Mouse (Mus musculus): ENCODE results near the gene L3hypdh.

The L3hypdh gene

DNA sequence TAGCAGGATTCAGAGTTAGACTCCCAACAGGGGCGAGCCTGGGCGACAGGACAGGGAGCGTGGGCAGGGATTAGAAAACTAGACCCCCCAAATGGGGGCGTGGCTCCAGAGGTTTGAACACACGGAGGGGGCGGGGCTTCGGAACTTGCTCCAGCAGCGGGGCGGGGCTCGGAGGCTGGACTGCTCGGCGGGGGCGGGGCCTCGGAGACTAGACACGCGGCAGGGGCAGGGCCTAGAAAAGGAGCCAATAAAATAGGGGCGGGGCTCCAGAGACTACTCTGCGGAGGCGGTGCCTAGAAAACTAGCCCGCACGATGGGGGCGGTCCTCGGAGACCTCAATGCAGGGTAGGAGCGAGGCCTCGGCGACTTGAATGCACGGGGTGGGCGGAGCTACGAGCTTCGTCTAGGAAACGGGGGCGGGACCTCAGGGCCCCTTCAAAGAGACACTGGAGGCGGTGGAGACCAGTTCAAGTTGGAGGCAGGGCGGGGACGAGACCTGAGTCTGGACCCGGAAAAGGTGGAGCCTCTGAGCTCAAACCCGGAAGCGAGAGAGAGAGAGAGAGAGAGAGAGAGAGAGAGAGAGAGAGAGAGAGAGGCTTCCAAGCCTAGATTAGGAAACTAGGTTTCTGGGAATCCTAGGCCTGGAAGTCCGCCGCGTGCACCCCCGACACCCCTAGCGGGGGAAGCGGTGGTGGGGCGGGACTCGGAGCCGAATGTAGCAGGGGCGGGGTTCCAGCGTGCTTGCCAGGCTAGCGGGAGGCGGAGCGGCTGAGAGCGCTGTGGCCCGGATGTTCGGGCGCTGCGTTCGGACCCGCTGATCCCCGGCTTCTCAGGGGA is at the start of gene L3hypdh, which contains the start of gene Jkamp:
TSS of gene L3hypdh (minus strand) at position 111 of the 837 bp plus-strand sequence.
TSS of gene Jkamp (plus strand) at position 261 of the 837 bp plus-strand sequence.
- DNase-seq (ENCODE audit: low spot score), result peak; percentile 99

GRCm38 (mm10) chr12:72129203-72129602 is 44.0 kb upstream of the L3hypdh start:
- DNase-seq (ENCODE audit: low spot score), result no peak

DNA sequence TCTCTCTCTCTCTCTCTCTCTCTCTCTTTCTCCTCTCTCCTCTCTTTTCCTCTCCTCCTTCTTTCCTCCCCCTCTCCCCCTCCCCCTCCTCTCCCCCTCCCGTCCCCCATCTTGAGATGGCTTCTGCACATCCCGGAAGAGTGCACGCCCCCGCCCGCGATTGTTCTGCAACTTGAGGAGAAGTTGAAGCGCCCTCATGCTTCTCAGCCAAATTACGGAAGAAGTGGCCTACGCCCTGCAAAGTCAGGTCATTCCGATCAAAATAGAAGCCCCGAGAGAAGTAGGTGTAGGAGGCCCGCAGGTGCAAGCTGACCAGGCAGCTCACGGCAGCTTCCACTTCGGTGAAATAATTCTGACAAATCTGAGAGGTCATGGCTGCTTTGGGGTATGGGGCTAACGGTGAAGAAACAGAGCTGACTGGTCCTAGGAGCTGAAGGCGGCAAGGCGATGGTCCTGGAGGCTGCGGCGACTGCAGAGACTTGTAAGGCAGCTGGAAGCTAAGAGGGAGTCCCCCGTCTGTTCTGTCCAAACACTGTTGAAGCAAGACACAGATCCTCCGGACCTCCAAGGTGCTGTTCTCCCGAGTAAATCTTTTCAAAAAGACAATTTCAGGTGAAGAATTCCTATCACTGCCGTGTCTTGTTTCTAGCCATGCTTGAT is 30.6 kb upstream of the L3hypdh start:
- no peak for DNase-seq (ENCODE audit: low spot score)

DNA sequence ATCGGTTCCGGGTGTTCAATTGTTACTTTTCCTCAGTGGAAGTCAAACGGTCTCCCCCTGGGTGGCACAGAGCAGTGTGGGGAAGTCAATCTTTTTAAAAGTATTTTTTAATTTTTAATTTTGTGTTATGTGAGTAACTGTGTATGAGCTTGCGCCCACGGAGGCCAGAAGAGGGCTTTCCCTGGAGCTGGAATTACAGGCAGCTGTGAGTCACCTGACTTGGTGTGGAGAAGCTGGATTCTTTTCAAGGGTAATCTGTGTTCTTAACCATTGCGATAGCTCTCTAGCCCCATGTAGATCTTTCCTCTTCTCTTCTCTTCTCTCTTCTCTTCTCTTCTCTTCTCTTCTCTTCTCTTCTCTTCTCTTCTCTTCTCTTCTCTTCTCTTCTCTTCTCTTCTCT is 29.9 kb upstream of the L3hypdh start:
- no peak for DNase-seq (ENCODE audit: low spot score)

DNA sequence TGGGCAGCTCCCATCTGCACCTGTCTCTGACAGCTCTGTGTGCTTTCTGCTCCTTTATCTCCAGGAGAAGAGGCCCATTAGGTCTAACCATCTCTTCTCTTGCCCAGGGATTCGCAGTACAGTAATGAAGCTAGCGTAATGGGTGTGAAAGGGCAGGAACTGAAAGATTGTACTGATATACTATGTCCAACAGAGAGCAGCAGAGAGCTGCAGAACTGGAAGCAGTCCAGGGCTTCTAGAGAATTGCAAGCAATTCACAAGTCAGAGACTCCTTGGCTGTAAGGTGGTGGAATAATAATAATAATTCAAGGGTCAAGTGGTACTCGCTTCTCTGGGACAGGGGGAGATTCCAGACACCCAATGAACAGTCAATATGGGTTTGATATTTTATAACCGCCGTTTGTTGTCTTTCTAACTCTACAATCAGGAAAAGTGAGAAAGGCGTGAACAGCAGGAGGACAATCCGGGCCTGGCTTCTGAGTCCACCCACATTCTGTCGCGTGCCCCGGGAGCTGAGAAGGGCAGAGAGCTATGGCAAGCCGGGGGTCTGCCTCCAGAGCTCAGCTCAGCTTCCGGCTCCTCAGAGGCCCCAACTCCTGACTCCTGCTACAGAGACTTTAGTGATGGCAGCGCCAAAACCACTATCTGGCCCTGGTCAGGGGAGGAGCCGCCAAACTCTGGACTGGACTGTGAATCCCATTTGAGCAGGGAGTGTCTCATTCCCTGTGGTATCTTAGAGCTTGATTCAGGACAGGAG is 19.5 kb upstream of the L3hypdh start:
- no peak for DNase-seq (ENCODE audit: low spot score)

- no peak for DNase-seq (ENCODE audit: low spot score)
Measured at GRCm38 (mm10) chr12:72104027-72104426, 18.8 kb upstream of the L3hypdh start.

DNA sequence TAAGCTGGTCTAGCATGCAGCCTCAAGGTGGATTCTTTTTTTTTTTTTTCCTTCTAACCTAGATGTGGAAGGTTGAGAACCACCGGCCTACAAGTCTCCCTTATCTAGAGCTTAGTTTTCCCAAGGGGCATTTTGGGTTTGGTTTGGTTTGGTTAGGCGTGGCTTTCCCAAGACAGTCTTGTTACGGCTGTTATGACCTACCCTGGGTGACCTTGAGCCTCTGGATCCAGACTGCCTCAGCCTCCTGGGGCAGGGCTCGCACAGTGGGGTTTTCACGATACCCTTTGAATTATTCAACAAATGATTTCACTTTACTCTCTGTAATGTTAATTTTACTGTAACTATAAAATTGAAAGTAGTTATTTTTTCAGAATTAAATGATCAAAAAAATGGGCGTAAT is 17.5 kb upstream of the L3hypdh start:
- DNase-seq (ENCODE audit: low spot score), result no peak

DNA sequence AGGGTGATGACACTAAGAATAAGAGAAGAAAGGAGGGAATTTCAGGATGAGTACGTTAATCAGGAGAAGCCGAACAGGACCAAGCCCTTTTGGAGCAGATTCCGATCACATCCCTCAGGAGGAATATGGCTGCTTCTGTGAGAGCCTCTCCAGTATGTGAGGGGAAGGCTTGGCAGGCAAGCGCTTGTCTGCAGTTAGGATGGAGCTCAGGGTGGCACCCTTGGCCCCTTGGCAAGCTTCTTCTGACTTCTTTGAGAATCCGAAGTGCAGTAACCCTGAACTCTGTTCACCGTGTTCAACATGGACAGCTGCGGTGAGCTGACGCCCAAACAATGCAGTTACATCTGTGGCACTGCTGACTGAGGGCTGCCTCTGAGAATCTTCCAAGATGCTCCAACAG is 11.7 kb upstream of the L3hypdh start:
- DNase-seq (ENCODE audit: low spot score), result no peak

GRCm38 (mm10) chr12:72089802-72090201 is 4.6 kb upstream of the L3hypdh start:
- DNase-seq (ENCODE audit: low spot score), result no peak

DNA sequence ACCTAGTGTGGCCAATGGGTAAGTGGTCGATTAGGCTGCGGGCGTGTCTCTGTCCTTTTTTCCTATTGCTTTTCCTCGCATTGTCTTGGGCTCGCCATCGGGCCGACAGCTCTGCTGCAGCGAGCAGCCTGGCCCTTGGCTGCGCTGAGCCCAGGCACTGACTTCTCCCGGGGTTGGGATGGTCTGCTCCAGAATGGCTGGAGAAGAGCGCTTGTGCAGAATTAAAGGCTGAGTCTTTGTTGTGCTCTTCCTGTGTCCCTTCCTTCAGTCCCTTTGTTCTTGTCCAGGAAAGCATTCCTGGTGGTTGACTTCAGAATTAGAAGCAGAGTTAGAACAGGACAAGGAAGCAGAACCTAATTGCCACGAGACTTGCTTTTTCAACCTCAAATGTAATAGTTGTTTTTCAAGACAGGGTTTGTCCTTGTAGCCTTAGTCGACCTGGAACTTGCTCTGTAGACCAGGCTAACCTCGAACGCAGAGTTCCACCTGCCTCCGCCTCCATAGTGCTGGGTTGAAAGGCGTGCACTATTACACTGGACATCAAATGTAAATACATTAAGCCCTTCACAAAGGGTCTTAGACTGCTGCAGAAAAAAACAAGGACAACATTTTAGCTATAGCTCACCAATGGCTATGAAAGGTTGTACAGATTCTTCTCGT is 1.1 kb upstream of the L3hypdh start:
- no peak for DNase-seq (ENCODE audit: low spot score)

DNA sequence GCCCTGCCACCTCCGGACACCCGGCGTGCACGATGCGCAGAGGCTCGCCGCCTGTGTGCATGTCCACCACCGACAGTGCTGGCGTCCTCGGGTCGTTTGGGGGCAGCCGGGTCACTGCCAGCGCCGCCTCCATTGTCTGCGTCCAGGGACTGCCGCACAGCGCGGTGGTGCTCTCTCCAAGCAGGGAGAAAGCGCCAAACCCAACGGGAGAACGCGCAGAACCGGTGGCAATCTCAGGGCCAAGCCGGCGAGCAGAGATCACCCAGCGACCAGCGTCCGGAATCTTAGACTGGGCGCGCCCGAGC is 263 bp downstream of the L3hypdh start:
- no peak for DNase-seq (ENCODE audit: low spot score)

DNA sequence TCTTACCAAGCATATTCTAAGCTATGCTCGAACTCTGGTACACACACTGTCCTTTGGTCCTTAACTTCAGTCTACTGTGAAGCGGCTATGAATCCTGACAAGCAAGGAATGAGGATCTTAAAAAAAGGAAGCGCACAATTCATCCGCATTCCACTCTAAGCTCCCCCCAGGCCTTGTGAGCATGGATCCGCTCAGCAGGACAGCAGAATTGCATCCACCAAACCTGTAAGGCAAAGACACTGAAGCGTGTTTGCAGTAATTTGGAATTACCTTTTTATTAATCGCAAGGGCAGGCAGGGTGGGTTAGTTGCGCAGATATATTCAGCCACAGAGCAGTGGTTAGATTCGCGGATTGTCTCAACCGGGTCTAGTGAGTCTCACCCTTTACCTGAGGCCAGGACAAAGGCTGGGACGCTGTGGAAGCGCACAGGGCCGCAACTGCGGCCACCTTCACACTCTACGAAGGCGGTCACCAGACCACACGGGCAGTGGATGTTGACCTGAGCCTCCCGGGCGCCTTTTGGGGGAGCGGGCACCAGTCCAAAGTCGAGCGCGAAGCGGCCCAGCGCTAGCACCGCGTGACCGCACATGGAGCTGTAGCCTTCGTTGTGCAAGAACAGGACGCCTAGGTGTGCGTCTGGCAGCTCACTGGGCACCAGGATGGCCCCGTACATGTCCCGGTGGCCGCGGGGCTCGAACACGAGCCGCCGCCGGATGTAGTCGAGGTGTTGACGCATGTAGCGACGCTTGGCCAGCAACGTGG is 797 bp downstream of the L3hypdh start:
- DNase-seq (ENCODE audit: low spot score), result no peak

GRCm38 (mm10) chr12:72083265-72083664 is 2.0 kb downstream of the L3hypdh start:
- no peak for DNase-seq (ENCODE audit: low spot score)

DNA sequence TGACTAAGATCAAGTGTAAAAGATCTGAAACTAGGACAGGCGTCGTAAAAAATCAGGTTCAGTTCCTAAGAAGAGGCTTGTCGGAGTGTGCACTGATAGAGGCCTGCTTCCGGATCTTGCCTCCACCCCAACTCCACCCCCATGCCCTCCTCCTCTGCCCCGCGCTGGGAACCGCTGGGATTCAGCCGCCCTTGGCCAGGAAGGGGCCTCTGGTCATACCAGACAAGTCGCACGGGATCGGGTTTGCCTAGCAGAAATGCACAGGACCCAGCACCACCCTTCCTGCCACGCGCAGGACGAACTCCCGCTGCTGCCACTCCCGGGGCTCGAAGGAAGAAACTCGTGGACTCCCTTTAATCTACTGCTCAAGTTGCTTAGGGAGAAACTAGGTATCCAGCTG is 2.9 kb downstream of the L3hypdh start:
- no peak for DNase-seq (ENCODE audit: low spot score)

GRCm38 (mm10) chr12:72081961-72082360 is 3.3 kb downstream of the L3hypdh start:
- DNase-seq (ENCODE audit: low spot score), result no peak

DNA sequence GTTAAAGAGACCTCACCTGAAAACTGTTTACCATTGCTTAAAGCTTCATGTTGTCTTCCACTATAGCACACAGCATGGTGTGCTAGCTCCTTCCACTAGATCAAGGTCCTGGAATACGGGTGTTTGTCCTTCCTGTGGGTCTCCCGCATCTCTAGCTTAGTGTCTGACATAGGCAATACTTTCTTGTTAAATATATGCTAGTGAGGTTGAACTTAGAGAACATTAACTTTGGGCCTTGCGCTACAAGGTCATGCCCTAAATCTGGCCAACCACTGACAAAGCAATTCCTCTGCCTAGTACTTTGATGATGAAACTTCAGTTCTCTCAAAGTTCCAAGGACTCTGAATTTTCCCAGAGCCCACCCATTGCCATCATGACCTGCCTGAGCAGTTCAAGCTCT is 7.0 kb downstream of the L3hypdh start:
- no peak for DNase-seq (ENCODE audit: low spot score)

DNA sequence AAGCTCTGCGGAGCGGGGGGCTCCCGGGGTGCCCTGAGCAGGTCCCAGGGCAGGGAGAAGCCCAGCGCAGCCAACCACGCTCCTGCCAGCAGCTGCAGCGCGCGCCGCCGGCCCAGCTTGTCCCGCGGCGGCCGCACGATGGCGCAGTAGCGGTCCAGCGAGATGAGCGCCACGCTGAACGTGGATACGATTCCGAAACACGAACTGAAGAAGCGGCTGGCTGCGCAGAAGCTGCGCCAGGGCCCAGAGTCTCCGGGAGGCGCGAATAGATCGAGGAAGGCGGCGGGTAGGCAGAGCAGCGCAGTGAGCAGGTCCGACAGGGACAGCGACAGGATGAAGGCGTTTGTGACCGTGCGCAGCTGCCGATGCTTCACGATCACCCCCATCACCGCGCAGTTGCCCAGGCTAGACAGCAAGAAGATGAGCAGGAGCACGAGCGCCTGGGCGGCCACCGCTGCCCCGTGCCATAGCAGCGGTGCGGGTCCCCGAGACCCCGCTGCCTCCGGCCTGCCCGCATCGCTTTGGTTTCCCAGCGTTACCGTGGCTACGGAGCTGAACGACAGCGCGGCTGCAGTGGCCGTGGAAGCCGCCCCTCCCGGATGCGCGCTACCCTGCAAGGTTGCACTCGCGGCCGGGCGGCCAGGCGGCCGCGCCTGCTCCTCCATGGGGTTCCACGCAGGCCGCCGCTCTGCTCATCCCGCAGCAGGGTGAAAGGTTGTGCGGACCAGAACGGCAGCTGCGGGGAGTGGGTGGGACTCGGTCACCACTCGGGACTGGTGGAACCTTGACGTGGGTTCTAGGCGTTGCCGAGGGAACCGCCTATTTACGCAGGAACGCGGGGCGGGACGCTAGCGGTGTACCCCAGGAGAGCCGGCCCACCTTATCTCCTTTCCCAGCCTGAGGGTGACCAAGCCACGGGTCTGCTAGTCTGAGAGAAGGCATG is 14.6 kb downstream of the L3hypdh start, which contains the start of gene Gpr135:
TSS of gene Gpr135 (minus strand) at position 799 of the 943 bp plus-strand sequence.
- peak; percentile 58 for DNase-seq (ENCODE audit: low spot score)

DNA sequence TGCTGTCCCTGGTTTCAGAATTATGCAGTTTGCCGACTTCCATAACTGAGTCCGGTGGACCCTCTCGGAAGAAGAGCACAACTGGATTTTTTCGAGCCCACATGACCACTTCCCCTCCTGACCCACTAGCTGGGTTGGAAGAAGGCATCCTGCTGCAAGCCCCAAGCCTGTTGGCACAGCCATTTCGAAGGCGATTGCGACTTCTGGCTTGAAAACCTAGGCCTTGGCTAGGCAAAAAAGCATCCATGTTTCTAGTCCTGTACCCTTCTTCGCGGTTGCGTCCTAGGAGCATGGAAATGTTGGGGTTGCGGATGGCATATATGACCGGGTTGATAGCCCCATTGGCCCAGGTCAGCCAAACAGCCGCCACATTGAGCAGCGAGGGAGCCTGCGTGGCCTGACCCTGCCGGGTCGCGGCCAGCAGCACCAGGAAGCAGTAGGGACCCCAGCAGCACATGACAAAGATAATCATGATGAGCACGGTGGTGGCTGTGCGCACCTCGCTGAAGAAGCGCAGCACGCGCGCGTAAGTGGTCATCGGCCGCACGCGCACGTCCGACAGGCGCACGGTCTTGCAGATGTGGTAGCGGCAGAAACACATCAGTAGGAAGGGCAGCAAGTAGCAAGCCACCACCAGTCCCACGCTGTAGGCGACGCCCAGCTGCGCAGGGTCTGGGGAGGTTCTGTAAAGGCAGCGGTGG is 15.5 kb downstream of the L3hypdh start:
- DNase-seq (ENCODE audit: low spot score), result no peak

DNA sequence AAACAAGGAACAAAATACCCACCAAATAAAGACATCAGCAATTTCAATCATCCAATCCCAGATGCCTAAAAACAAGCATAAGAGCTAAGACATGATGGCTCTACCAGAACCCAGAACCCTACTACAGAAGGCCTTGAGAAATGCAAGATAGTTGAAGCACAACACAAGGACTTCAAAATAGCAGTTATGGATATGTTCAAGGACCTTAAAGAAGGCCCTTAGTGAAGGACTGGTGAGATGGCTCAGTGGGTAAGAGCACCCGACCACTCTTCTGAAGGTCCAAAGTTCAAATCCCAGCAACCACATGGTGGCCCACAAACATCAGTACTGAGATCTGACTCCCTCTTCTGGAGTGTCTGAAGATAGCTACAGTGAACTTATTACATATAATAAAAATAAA is 27.5 kb downstream of the L3hypdh start:
- DNase-seq (ENCODE audit: low spot score), result no peak

DNA sequence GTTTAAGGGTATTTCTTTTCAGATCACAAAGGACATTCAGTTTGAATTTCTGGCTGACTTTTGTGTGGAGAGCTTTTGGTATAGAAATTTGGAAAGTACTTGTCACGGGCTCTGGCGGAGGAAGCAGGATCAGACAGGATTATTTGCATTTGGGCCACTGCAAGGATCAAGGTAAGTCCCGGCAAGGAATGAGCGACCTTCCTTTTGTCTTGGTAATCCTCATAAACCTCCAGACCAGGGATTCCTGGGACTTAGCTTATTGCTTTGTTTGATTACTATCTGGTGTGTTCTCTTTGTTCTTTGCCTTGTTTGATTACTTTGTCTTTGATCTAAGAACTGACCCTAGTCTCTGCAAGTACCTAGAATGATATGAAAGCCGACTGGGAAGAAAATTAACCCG is 31.4 kb downstream of the L3hypdh start:
- no peak for DNase-seq (ENCODE audit: low spot score)
